Mouse (Mus musculus) midbrain, postnatal 0 days (tissue): ENCODE data around the gene Oas1d. TPM values are rescaled to one million over a fixed set of nuclear protein-coding genes. Genes with fewer than 3 reads are reported as not detected.
"Not testable (repeated sequence)": the region's sequence is repeated elsewhere in the genome, so short reads cannot be mapped to it uniquely, and the experiment has no call there.

Experiments used
- ATAC-seq: fragments of 200-750 bp; cut with Nextera tagmentation; 2 replicates; pipeline ENCODE4 v1.8.0; 2017; ENCODE audit warnings: moderate number of reproducible peaks, mild to moderate bottlenecking, moderate TSS enrichment, moderate library complexity; ENCODE audit not compliant: low FRiP score
- DNase-seq: peaks from one replicate; pipeline ENCODE4 v3.0.0-alpha.2; 2015; ENCODE audit warnings: low spot score
- H3K27ac ChIP-seq: fragments of 300-500 bp; sonication (generic); 2 replicates; pipeline ENCODE4 v1.5.1; 2014; ENCODE audit warnings: low read depth, mild to moderate bottlenecking, low read length, mixed read lengths
- H3K27me3 ChIP-seq: fragments of 300-500 bp; sonication (generic); 2 replicates; pipeline ENCODE4 v1.6.1; 2014; ENCODE audit warnings: low read length, control low read depth, mixed read lengths; ENCODE audit not compliant: insufficient read depth
- H3K36me3 ChIP-seq: fragments of 300-500 bp; sonication (generic); 2 replicates; pipeline ENCODE4 v1.6.1; 2014; ENCODE audit warnings: low read length, control low read depth, mixed read lengths; ENCODE audit not compliant: insufficient read depth
- H3K4me1 ChIP-seq: fragments of 300-500 bp; sonication (generic); 2 replicates; pipeline ENCODE4 v1.6.1; 2014; ENCODE audit warnings: mild to moderate bottlenecking, control low read depth, antibody characterized with exemption, low read length, mixed read lengths; ENCODE audit not compliant: insufficient read depth
- H3K4me2 ChIP-seq: fragments of 300-500 bp; sonication (generic); 2 replicates; pipeline ENCODE4 v1.6.1; 2014; ENCODE audit warnings: low read depth, mild to moderate bottlenecking, low read length, mixed read lengths; ENCODE audit not compliant: poor library complexity, severe bottlenecking
- H3K4me3 ChIP-seq: fragments of 300-500 bp; sonication (generic); 2 replicates; pipeline ENCODE4 v1.5.1; 2014; ENCODE audit warnings: low read depth, mild to moderate bottlenecking, low read length, moderate library complexity
- H3K9ac ChIP-seq: fragments of 300-500 bp; sonication (generic); replicated peaks from 2 replicates; pipeline ENCODE4 v1.6.1; 2014; ENCODE audit warnings: mild to moderate bottlenecking, low read length, moderate library complexity, mixed read lengths; ENCODE audit not compliant: poor library complexity, severe bottlenecking
- H3K9me3 ChIP-seq: fragments of 300-500 bp; sonication (generic); 2 replicates; pipeline ENCODE4 v1.6.1; 2016; ENCODE audit warnings: low read length, control low read depth
- CTCF ChIP-seq: IDR thresholded peaks from 2 replicates; pipeline ENCODE4 v1.5.1; 2016; ENCODE audit warnings: antibody characterized with exemption, mild to moderate bottlenecking
- WGBS: fragments of 180-500 bp; shearing (Covaris S2); extraction: QIAGEN DNeasy Blood & Tissue Kit; methylation state at CpG from one replicate; pipeline ENCODE4 v1.1.7; 2014; 5-methylcytosine and 5-hydroxymethylcytosine counted together
- polyA plus RNA-seq: library from polyadenylated mRNA; unstranded; fragments of >200 nt; fragmentation: Nextera tagmentation; extraction: Ambion mirVana; gene quantifications from 2 replicates; pipeline ENCODE4 v1.2.1, GENCODE M21; 2015
- total RNA-seq: library from RNA; depleted of rRNA; stranded (reverse); fragments of >200 nt; gene quantifications from 2 replicates; pipeline ENCODE4 v1.2.3, GENCODE M21; 2014

Gene Oas1d
- total and polyA plus RNA-seq, 2 experiments from 2014 or later, result 0.22 to 0.78 TPM

- no peak overlapping the region for H3K4me2 ChIP-seq
- DNase-seq (no peak), ATAC-seq (no peak)
- TF ChIP-seq CTCF, result no peak
- no peaks in the 10 kb centered on the region for H3K36me3 ChIP-seq
- H3K4me3 ChIP-seq, result no peak overlapping the region
- H3K4me1 ChIP-seq, result no peaks in the 10 kb centered on the region
- no peaks in the 10 kb centered on the region for H3K9me3 ChIP-seq
- WGBS, result 60% methylated on average over 1 of the region's 1 CpGs
- H3K27me3 ChIP-seq, result no peaks in the 10 kb centered on the region
- no peak overlapping the region for H3K27ac ChIP-seq
- no peak overlapping the region for H3K9ac ChIP-seq
Measured at GRCm38 (mm10) chr5:120900666-120901065, 13.7 kb upstream of the Oas1d start.

GRCm38 (mm10) chr5:120902056-120902455 is 12.3 kb upstream of the Oas1d start:
- no peak for TF ChIP-seq CTCF
- 96% methylated on average over 5 of the region's 5 CpGs for WGBS
- Histone ChIP-seq H3K4me3 (no peak overlapping the region), H3K27me3 (no peaks in the 10 kb centered on the region), H3K4me2 (no peak overlapping the region), H3K27ac (no peak overlapping the region), H3K9me3 (no peaks in the 10 kb centered on the region), H3K9ac (no peak overlapping the region), H3K4me1 (no peaks in the 10 kb centered on the region), H3K36me3 (no peaks in the 10 kb centered on the region)
- DNase-seq, result no peak
- no peak for ATAC-seq

DNA sequence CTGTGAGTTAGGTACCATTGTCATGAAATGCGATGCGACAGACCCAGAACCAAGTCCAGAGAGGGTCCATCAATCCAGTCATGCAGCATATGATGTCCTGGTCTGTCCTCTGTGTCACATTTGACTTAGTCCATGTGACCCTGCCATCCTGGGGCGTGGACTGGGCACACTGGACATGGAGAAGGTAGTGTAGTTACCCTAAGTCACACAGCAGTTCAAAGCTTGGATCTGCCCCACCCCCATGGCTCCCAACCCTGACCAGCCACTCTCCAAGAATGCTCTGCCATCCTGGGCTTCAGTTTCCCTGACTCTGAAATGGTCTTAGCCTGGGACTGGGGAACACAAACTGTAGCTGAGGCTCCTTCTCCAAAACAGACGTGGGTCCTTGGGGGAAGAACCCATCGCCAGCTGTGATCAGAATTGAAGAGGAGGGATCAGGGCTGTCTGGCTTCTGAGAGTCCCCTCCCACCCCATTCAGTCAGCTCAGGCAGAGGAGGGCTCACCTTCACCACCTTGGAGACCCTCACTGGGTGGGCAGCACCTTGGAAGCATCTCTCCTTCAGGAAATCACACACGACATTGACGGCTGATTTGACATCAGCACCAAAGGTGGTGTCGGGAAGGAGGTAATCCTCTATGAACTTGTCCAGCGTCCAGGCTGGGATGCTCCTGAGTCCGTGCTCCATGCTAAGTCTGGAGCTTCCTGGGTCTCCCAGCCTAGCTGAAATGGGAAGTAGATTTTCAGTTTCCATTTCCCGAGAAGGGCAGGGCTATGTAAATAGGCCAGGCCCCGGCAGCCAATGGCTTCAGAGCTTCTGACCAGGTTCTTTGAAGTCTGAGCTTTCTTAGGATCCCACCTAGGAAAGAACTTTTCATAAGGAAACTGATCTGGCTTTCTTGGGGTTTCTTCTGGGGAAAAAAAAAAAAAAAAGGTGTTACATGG is 7.3 kb upstream of the Oas1d start, which contains the start of gene Oas1a:
Gene Oas1a, minus strand, starts transcription at position 731 of the 943 bp plus-strand sequence.
- not testable (repeated sequence) for H3K4me3 ChIP-seq, H3K27ac ChIP-seq, H3K4me1 ChIP-seq, H3K9me3 ChIP-seq, H3K36me3 ChIP-seq, DNase-seq, H3K4me2 ChIP-seq, ATAC-seq, H3K27me3 ChIP-seq, H3K9ac ChIP-seq
- 35% methylated on average over 9 of the region's 12 CpGs for WGBS

DNA sequence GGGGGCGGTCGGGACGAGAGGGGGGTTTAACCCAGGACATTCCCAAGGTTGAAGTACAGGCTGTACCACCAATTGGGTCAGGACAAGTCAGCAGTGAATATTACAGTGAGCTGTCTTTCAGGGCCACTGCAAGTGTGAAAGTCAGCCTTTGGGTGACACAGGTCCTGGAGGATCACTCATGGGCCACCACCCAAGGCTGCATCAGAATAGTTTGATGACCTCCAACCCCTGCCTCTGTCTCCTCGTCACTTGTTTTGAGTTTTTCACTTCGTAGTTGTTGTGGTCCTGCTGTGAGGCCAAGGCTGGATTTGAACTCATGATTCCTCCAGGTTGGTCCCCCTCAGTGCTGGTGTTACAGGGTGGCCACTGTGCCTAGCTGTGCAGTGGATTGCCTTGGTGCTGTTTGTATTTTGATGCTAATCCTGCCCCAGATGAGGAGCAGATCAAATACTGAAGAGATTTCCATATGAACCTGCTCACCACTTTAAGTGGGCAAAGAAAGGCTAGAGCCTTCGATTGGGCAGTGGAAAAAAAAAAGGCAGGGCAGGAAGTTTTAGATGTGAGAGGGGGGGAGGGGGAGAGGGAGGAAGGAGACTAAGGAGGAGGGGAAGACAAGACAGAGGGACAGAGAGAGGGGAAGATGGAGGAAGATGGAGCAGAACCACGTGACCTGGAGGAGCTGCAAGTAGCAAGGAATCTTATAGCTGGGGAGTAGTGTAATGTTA is 6.0 kb upstream of the Oas1d start:
- WGBS, result 44% methylated on average over 7 of the region's 7 CpGs
- DNase-seq (no peak), ATAC-seq (no peak)
- no peaks in the 10 kb centered on the region for H3K36me3 ChIP-seq
- no peak overlapping the region for H3K9ac ChIP-seq
- TF ChIP-seq CTCF, result no peak
- H3K4me3 ChIP-seq, result no peak overlapping the region
- no peaks in the 10 kb centered on the region for H3K9me3 ChIP-seq
- H3K27me3 ChIP-seq, result no peaks in the 10 kb centered on the region
- H3K4me1 ChIP-seq, result no peaks in the 10 kb centered on the region
- no peak overlapping the region for H3K4me2 ChIP-seq
- no peak overlapping the region for H3K27ac ChIP-seq

DNA sequence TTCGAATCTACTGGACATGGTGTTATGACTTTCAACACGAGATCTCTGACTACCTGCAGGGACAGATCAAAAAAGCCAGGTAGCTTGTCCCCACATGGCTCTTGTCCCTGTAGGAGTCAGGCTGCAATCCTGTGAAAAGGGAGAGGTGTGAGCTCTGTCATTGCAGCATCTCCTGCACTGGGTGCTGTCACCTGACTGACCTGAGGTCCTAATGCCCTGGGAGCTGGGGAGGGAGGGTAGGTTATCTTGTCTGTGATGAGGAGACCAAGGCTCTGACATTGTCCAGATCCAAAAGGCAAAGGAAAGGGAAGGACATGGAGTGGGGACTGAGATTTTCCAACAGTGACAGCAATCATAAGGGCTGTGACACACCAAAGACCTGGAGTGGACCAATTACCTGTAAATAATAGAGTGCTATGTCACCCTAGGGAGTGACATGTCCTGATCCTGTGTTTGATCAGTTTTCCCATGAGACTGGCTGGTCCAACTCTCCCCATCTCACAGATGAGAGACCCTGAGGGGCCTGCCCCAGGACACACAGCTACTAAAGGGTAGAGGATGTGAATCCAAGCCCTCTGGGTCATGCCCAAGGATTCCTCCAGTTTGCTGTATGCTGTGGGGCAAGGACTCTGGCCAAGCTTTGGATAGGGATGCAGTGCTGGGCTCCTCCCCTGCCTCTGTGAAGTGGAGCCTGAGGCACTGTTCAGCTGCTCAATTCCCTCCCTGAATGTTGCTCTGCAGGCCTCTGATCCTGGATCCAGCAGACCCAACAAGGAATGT is 5.0 kb downstream of the Oas1d start:
- H3K27ac ChIP-seq, H3K4me3 ChIP-seq, H3K9ac ChIP-seq, ATAC-seq, H3K36me3 ChIP-seq, H3K27me3 ChIP-seq, DNase-seq, H3K4me1 ChIP-seq, H3K9me3 ChIP-seq, H3K4me2 ChIP-seq: not testable (repeated sequence)
- 64% methylated on average over 2 of the region's 2 CpGs for WGBS
